Mouse (Mus musculus) kidney, adult 2 months (tissue): ENCODE measurements around the gene Slc9a8. TPM values are rescaled to one million over a fixed set of nuclear protein-coding genes. Genes with fewer than 3 reads are reported as not detected.

Source experiments
- DNase-seq: peaks from one replicate; pipeline ENCODE4 v3.0.0; 2021
- H3K27ac ChIP-seq: fragments of 200-500 bp; 2 replicates; pipeline ENCODE4 v1.5.1; 2012; ENCODE audit warnings: low read depth, low read length, control low read depth, inconsistent platforms; ENCODE audit not compliant: insufficient read depth
- H3K27me3 ChIP-seq: fragments of 200-500 bp; replicated peaks from 2 replicates; pipeline ENCODE4 v1.6.1; 2012; ENCODE audit warnings: mild to moderate bottlenecking, moderate library complexity, low read length, inconsistent platforms; ENCODE audit not compliant: control insufficient read depth, insufficient read depth
- H3K36me3 ChIP-seq: fragments of 200-500 bp; 2 replicates; pipeline ENCODE4 v1.6.1; 2012; ENCODE audit warnings: mild to moderate bottlenecking, moderate library complexity, low read length, inconsistent platforms; ENCODE audit not compliant: control insufficient read depth, insufficient read depth
- H3K4me1 ChIP-seq: fragments of 200-500 bp; 2 replicates; pipeline ENCODE4 v1.6.1; 2011; ENCODE audit warnings: low read length; ENCODE audit not compliant: control insufficient read depth, insufficient read depth
- H3K4me3 ChIP-seq: fragments of 200-500 bp; 2 replicates; pipeline ENCODE4 v1.5.1; 2011; ENCODE audit warnings: mild to moderate bottlenecking, low read depth, low read length, control low read depth; ENCODE audit not compliant: insufficient read depth
- CTCF ChIP-seq: fragments of 200-500 bp; conservative IDR thresholded peaks from 2 replicates; pipeline ENCODE4 v1.5.1; 2011; ENCODE audit warnings: low read depth, mild to moderate bottlenecking, control low read depth, low read length, moderate library complexity, mixed read lengths; ENCODE audit not compliant: insufficient read depth, insufficient read length
- POLR2A ChIP-seq: fragments of 200-500 bp; IDR thresholded peaks from one replicate; pipeline ENCODE4 v1.6.1; 2011; ENCODE audit warnings: low read depth, low read length, control low read depth
- WGBS: fragments of 180-500 bp; shearing (Covaris S2); methylation state at CpG from one replicate; pipeline ENCODE4 v1.1.7; 2018; 5-methylcytosine and 5-hydroxymethylcytosine counted together
- polyA plus RNA-seq: library from polyadenylated mRNA; depleted of rRNA; stranded (reverse); fragments of >200 nt; gene quantifications from 2 replicates; pipeline ENCODE4 v1.2.3, GENCODE M21; 2012

Gene Slc9a8
- polyA plus RNA-seq, 1 experiment, result 226 TPM

- Histone ChIP-seq H3K4me1 (peaks cover 35% of the 10 kb centered on the region), H3K4me3 (no peak overlapping the region), H3K27ac (peak overlapping the region; percentile 36), H3K36me3 (peaks cover 4% of the 10 kb centered on the region), H3K27me3 (no peaks in the 10 kb centered on the region)
- TF ChIP-seq POLR2A (no peak), CTCF (no peak)
- WGBS, result 22% methylated on average over 7 of the region's 7 CpGs
- peak; percentile 89 for DNase-seq
Measured at GRCm38 (mm10) chr2:167485501-167486377, 64.2 kb downstream of the Slc9a8 start.

GRCm38 (mm10) chr2:167486573-167486972, 65.1 kb downstream of the Slc9a8 start:
- H3K4me1 ChIP-seq, result peaks cover 42% of the 10 kb centered on the region
- TF ChIP-seq POLR2A (no peak), CTCF (no peak)
- WGBS, result 74% methylated on average over 4 of the region's 4 CpGs

GRCm38 (mm10) chr2:167487551-167487950, 66.0 kb downstream of the Slc9a8 start:
- Histone ChIP-seq H3K36me3 (peaks cover 4% of the 10 kb centered on the region), H3K4me1 (peaks cover 44% of the 10 kb centered on the region), H3K27me3 (no peaks in the 10 kb centered on the region), H3K4me3 (no peak overlapping the region), H3K27ac (no peak overlapping the region)
- TF ChIP-seq CTCF (no peak), POLR2A (no peak)
- no peak for DNase-seq
- WGBS, result 74% methylated on average over 6 of the region's 6 CpGs

More at GRCm38 (mm10) chr2:167486573-167486972, 65.1 kb downstream of the Slc9a8 start:
- H3K4me3 ChIP-seq, result no peak overlapping the region
- H3K27ac ChIP-seq, result no peak overlapping the region
- DNase-seq, result no peak
- H3K27me3 ChIP-seq, result no peaks in the 10 kb centered on the region
- H3K36me3 ChIP-seq, result peaks cover 4% of the 10 kb centered on the region

DNA sequence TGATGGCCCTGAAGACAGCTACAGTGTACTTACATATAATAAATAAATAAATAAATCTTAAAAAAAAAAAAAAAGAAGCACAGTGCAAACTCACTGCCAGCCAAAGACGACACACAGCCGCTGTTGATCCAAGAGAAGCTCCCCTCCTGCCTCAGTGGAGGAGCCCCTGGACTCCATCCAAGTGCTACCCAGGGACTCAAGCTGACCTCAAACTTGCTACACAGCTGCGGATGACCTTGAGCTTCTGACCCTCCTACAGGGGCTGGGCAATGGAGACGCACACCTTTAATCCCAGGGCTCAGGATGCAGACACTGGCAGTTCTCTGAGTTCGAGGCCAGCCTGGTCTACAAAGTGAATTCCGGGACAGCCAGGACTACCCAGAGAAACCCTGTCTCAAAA, 66.5 kb downstream of the Slc9a8 start:
- Histone ChIP-seq H3K4me3 (no peak overlapping the region), H3K4me1 (peaks cover 40% of the 10 kb centered on the region), H3K27ac (no peak overlapping the region), H3K27me3 (no peaks in the 10 kb centered on the region), H3K36me3 (peaks cover 4% of the 10 kb centered on the region)
- no peak for TF ChIP-seq CTCF
- TF ChIP-seq POLR2A, result no peak
- no peak for DNase-seq
- 60% methylated on average over 6 of the region's 6 CpGs for WGBS

DNA sequence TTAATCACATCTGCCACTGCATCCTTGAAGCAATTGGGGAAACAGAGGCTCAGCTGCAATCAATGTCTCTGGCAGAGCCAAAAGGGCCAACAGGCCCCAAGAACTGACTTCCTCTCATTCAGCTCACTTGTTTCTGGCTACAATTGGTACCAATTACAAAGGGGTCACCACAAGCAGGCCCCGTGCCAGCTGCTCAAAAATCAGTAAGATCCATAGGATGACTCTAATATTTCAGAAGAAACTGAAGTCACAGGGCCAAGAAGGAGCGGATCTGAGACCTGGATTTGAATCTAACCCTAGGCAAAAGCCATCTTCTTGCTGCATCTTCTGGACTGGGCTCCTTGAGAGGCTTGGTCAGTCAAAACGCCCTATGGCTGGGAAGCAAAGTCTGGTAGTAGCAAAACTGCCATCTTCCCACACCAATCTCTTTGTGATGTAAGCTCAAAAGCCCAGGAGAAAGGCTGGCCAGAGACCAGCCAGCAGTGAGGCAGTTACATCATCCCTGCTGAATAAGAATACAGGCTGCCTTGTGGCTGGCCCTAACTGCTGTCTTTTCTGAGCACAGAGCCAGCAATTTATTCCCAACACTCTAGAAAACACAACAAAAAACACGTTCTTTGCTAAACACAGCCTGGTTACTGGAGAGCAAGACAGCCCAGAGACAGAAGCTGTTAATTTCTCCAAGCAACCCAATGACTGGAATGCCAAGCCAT, 69.5 kb downstream of the Slc9a8 start:
- Histone ChIP-seq H3K27ac (no peak overlapping the region), H3K4me1 (peaks cover 30% of the 10 kb centered on the region), H3K36me3 (no peaks in the 10 kb centered on the region), H3K4me3 (no peak overlapping the region), H3K27me3 (no peaks in the 10 kb centered on the region)
- WGBS, result 65% methylated on average over 4 of the region's 4 CpGs
- no peak for DNase-seq
- TF ChIP-seq POLR2A (no peak), CTCF (no peak)

GRCm38 (mm10) chr2:167491757-167492708, 70.5 kb downstream of the Slc9a8 start, which contains the start of gene Rnf114:
Rnf114 (plus strand) TSS chr2:167492645.
- TF ChIP-seq CTCF (no peak), POLR2A (no peak)
- H3K4me3 ChIP-seq, result peak within 1 kb of the TSS; percentile 60
- 3% methylated on average over 49 of the region's 52 CpGs for WGBS
- H3K27ac ChIP-seq, result peak within 1 kb of the TSS; percentile 93
- H3K4me1 ChIP-seq, result peaks cover 19% of the 10 kb centered on the region
- H3K27me3 ChIP-seq, result no peaks in the 10 kb centered on the region
- no peaks in the 10 kb centered on the region for H3K36me3 ChIP-seq
- peak; percentile 42 for DNase-seq
